Mouse (Mus musculus) MEL (cell line): ENCODE measurements around the gene Slc22a23. TPM values are rescaled to one million over a fixed set of nuclear protein-coding genes. Genes with fewer than 3 reads are reported as not detected.

Experiments
- DNase-seq: peaks from one replicate; pipeline ENCODE4 v3.0.0; 2011; ENCODE audit warnings: low read depth, low spot score
- H3K27ac ChIP-seq: 2 replicates; pipeline ENCODE4 v1.5.1; 2012; ENCODE audit warnings: low read depth, mild to moderate bottlenecking, control low read depth, low read length, moderate library complexity; ENCODE audit not compliant: control insufficient read depth
- H3K27me3 ChIP-seq, 2 experiments: fragments of 150-350 bp in 1 of 2; sonication (generic) in 1 of 2; 2 replicates each; pipeline ENCODE4 v1.6.1; 2012; ENCODE audit warnings: low read length in 2 of 2, mild to moderate bottlenecking in 2 of 2, improper control_type of control experiment in 1 of 2, moderate library complexity in 1 of 2; ENCODE audit not compliant: insufficient read depth in 2 of 2, control insufficient read depth in 1 of 2
- H3K36me3 ChIP-seq, 2 experiments: 2 replicates each; pipeline ENCODE4 v1.6.1; 2012 to 2014; ENCODE audit warnings: low read length in 2 of 2, improper control_type of control experiment in 1 of 2, inconsistent platforms in 1 of 2, mild to moderate bottlenecking in 1 of 2; ENCODE audit not compliant: insufficient read depth in 2 of 2, control insufficient read depth in 1 of 2
- H3K4me1 ChIP-seq, 2 experiments: fragments of 150-350 bp in 1 of 2; sonication (generic) in 1 of 2; 2 replicates each; pipeline ENCODE4 v1.6.1; 2012; ENCODE audit warnings: low read length in 2 of 2, improper control_type of control experiment in 1 of 2, mild to moderate bottlenecking in 1 of 2; ENCODE audit not compliant: insufficient read depth in 2 of 2, control insufficient read depth in 1 of 2
- H3K4me3 ChIP-seq, 2 experiments: fragments of 150-350 bp in 1 of 2; sonication (generic) in 1 of 2; 2 replicates each; pipeline ENCODE4 v1.5.1; 2012; ENCODE audit warnings: low read depth in 2 of 2, low read length in 2 of 2, mild to moderate bottlenecking in 2 of 2, moderate library complexity in 2 of 2, control low read depth in 1 of 2, improper control_type of control experiment in 1 of 2; ENCODE audit not compliant: control insufficient read depth in 1 of 2, insufficient read depth in 1 of 2
- H3K79me2 ChIP-seq: 2 replicates; pipeline ENCODE4 v1.6.1; 2012; ENCODE audit warnings: mild to moderate bottlenecking, low read length, moderate library complexity; ENCODE audit not compliant: control insufficient read depth, poor library complexity, insufficient read depth
- H3K9ac ChIP-seq: 2 replicates; pipeline ENCODE4 v1.6.1; 2012; ENCODE audit warnings: low read depth, mild to moderate bottlenecking, control low read depth, low read length, moderate library complexity; ENCODE audit not compliant: control insufficient read depth, poor library complexity, severe bottlenecking
- H3K9me3 ChIP-seq: fragments of 150-350 bp; sonication (generic); replicated peaks from 2 replicates; pipeline ENCODE4 v1.6.1; 2012; ENCODE audit warnings: mild to moderate bottlenecking, low read length, improper control_type of control experiment, moderate library complexity; ENCODE audit not compliant: insufficient read depth
- BHLHE40 ChIP-seq: IDR thresholded peaks from 2 replicates; pipeline ENCODE4 v1.6.1; 2012; ENCODE audit warnings: low read depth, mild to moderate bottlenecking, inconsistent platforms, low read length, improper control_type of control experiment, borderline replicate concordance
- CHD2 ChIP-seq: IDR thresholded peaks from 2 replicates; pipeline ENCODE4 v1.6.1; 2011; ENCODE audit warnings: low read length, improper control_type of control experiment
- E2F4 ChIP-seq: IDR thresholded peaks from 2 replicates; pipeline ENCODE4 v1.6.1; 2011; ENCODE audit warnings: low read depth, low read length, improper control_type of control experiment, borderline replicate concordance
- ELF1 ChIP-seq: IDR thresholded peaks from 2 replicates; pipeline ENCODE4 v1.6.1; 2014; ENCODE audit warnings: low read depth, mild to moderate bottlenecking, inconsistent platforms, low read length, improper control_type of control experiment, moderate library complexity
- EP300 ChIP-seq, 2 experiments: IDR thresholded peaks; 2 replicates each; pipeline ENCODE4 v1.6.1; 2011; ENCODE audit warnings: improper control_type of control experiment in 2 of 2, low read length in 2 of 2, low read depth in 1 of 2, mild to moderate bottlenecking in 1 of 2
- ETS1 ChIP-seq: IDR thresholded peaks from 2 replicates; pipeline ENCODE4 v1.6.1; 2012; ENCODE audit warnings: low read depth, mild to moderate bottlenecking, inconsistent platforms, low read length, improper control_type of control experiment, moderate library complexity
- GATA1 ChIP-seq: IDR thresholded peaks from 2 replicates; pipeline ENCODE4 v1.6.1; 2011; ENCODE audit warnings: low read depth, low read length, improper control_type of control experiment
- HCFC1 ChIP-seq: IDR thresholded peaks from 2 replicates; pipeline ENCODE4 v1.6.1; 2012; ENCODE audit warnings: low read depth, mild to moderate bottlenecking, inconsistent platforms, low read length, improper control_type of control experiment, moderate library complexity
- KAT2A ChIP-seq: conservative IDR thresholded peaks from 2 replicates; pipeline ENCODE4 v1.6.1; 2012; ENCODE audit warnings: low read depth, low read length, improper control_type of control experiment, inconsistent platforms
- MAFK ChIP-seq: IDR thresholded peaks from 2 replicates; pipeline ENCODE4 v1.6.1; 2011; ENCODE audit warnings: low read depth, mild to moderate bottlenecking, low read length, improper control_type of control experiment, borderline replicate concordance
- MEF2A ChIP-seq: IDR thresholded peaks from 2 replicates; pipeline ENCODE4 v1.6.1; 2014; ENCODE audit warnings: low read depth, mild to moderate bottlenecking, inconsistent platforms, low read length, improper control_type of control experiment; ENCODE audit not compliant: poor library complexity, insufficient replicate concordance, severe bottlenecking; ENCODE audit errors: extremely low read depth
- MYB ChIP-seq: IDR thresholded peaks from 2 replicates; pipeline ENCODE4 v1.6.1; 2011; ENCODE audit warnings: mild to moderate bottlenecking, low read depth, low read length, improper control_type of control experiment
- NELFE ChIP-seq: IDR thresholded peaks from 2 replicates; pipeline ENCODE4 v1.6.1; 2011; ENCODE audit warnings: low read depth, low read length, improper control_type of control experiment
- RCOR1 ChIP-seq: IDR thresholded peaks from 2 replicates; pipeline ENCODE4 v1.6.1; 2012; ENCODE audit warnings: low read depth, mild to moderate bottlenecking, inconsistent platforms, low read length, improper control_type of control experiment
- TAL1 ChIP-seq: IDR thresholded peaks from 2 replicates; pipeline ENCODE4 v1.6.1; 2012; ENCODE audit warnings: mild to moderate bottlenecking, inconsistent platforms, low read length, moderate library complexity, mixed read lengths
- TBP ChIP-seq: IDR thresholded peaks from 2 replicates; pipeline ENCODE4 v1.8.0; 2011; ENCODE audit warnings: low read depth, low read length, improper control_type of control experiment
- TCF12 ChIP-seq: IDR thresholded peaks from 2 replicates; pipeline ENCODE4 v1.6.1; 2014; ENCODE audit warnings: low read depth, mild to moderate bottlenecking, inconsistent platforms, low read length, improper control_type of control experiment, moderate library complexity
- UBTF ChIP-seq: IDR thresholded peaks from 2 replicates; pipeline ENCODE4 v1.6.1; 2012; ENCODE audit warnings: low read depth, mild to moderate bottlenecking, inconsistent platforms, low read length, improper control_type of control experiment, moderate library complexity, borderline replicate concordance; ENCODE audit not compliant: insufficient read depth
- USF2 ChIP-seq, 2 experiments: IDR thresholded peaks; 2 replicates each; pipeline ENCODE4 v1.6.1; 2011 to 2012; ENCODE audit warnings: improper control_type of control experiment in 2 of 2, low read length in 2 of 2, borderline replicate concordance in 1 of 2, inconsistent platforms in 1 of 2, low read depth in 1 of 2, mild to moderate bottlenecking in 1 of 2; ENCODE audit not compliant: insufficient read depth in 1 of 2
- ZC3H11A ChIP-seq: IDR thresholded peaks from 2 replicates; pipeline ENCODE4 v1.6.1; 2012; ENCODE audit warnings: low read depth, mild to moderate bottlenecking, inconsistent platforms, low read length, improper control_type of control experiment
- ZKSCAN1 ChIP-seq: IDR thresholded peaks from 2 replicates; pipeline ENCODE4 v1.6.1; 2012; ENCODE audit warnings: low read depth, mild to moderate bottlenecking, inconsistent platforms, low read length, improper control_type of control experiment, moderate library complexity
- ZNF384 ChIP-seq: IDR thresholded peaks from 2 replicates; pipeline ENCODE4 v1.6.1; 2012; ENCODE audit warnings: low read depth, mild to moderate bottlenecking, inconsistent platforms, low read length, improper control_type of control experiment
- polyA plus RNA-seq, 2 experiments: library from polyadenylated mRNA; stranded (reverse) in 1 of 2; unstranded in 1 of 2; fragments of >175 nt in 1 of 2; fragments of >200 nt in 1 of 2; gene quantifications; 2 replicates each; pipeline versions ENCODE4 v1.2.1 to v1.2.4; 2012; ENCODE audit warnings: low replicate concordance in 2 of 2, low read depth in 1 of 2; ENCODE audit not compliant: insufficient read length in 2 of 2, insufficient read depth in 1 of 2, missing spikeins in 1 of 2
- total RNA-seq: library from RNA; depleted of rRNA; stranded (reverse); fragments of 300-350 nt; gene quantifications from 2 replicates; pipeline ENCODE4 v1.2.3, GENCODE M21; 2012

Slc22a23 gene
- total and polyA plus RNA-seq, 3 experiments: 22.2 to 24.3 TPM; not detected in 1

DNA sequence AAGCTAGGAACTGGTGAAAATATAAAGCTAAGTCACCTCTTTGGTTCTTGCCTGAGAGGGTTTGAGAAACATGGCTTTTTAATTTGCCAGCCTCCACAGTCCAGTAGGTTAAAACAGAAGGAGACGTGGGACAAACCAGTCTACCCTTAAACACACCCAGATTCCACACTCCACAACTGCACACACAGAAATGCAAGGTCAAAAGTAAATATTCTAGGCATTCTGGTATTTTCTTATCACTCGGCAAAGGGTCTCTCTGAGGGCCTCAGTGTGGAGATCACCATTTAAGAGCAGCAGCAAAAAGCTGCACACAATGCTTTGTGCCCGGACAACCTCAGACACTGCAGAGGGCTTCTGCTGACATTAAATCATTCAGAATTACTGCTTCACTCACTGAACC is 38.4 kb upstream of the Slc22a23 start:
- no peaks in the 10 kb centered on the region for H3K4me1 ChIP-seq
- no peak overlapping the region for H3K27ac ChIP-seq
- TF ChIP-seq ZKSCAN1 (no peak), MYB (no peak), MAFK (no peak), ELF1 (no peak)
- no peaks in the 10 kb centered on the region for H3K9me3 ChIP-seq
- no peaks in the 10 kb centered on the region for H3K79me2 ChIP-seq
- H3K4me3 ChIP-seq: no peak overlapping the region
- DNase-seq: no peak
- H3K9ac ChIP-seq: no peak overlapping the region
- no peaks in the 10 kb centered on the region for H3K36me3 ChIP-seq
- H3K27me3 ChIP-seq: peaks cover 2 to 11% of the 10 kb centered on the region in 2 experiments

DNA sequence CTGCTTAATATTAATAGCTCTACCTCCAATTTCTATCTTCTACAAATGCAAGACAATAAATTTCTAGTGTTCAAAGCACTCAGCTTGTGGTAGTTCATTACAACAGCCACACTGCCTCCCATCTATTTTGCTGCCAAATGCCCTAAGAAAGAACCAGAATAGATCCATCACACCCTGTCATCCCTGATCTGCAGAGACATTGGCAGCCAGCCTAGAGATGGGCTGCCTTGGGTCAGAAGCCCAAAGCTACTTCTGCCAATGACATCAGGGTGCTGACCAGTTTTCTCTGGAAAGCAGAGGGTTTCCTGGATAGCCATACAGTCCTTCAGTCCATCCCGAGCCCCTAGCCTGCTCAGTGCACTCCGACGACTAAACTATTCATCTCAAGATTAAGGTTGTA is 33.9 kb upstream of the Slc22a23 start:
- Histone ChIP-seq H3K4me3 (no peak overlapping the region), H3K36me3 (no peaks in the 10 kb centered on the region), H3K27ac (no peak overlapping the region), H3K27me3 (no peaks in the 10 kb centered on the region), H3K4me1 (no peaks in the 10 kb centered on the region), H3K9me3 (no peaks in the 10 kb centered on the region), H3K9ac (no peak overlapping the region), H3K79me2 (no peaks in the 10 kb centered on the region)
- DNase-seq: no peak
- TF ChIP-seq E2F4 (no peak), TCF12 (no peak), KAT2A (no peak), USF2 (IDR thresholded peaks at IDR 0.05; ENCODE audit: borderline replicate concordance in 1 of 2, insufficient read depth in 1 of 2, low read depth in 1 of 2, low read length in 2 of 2) (no peak), RCOR1 (no peak), ELF1 (no peak), NELFE (no peak), ETS1 (no peak), TBP (no peak), MAFK (no peak)

DNA sequence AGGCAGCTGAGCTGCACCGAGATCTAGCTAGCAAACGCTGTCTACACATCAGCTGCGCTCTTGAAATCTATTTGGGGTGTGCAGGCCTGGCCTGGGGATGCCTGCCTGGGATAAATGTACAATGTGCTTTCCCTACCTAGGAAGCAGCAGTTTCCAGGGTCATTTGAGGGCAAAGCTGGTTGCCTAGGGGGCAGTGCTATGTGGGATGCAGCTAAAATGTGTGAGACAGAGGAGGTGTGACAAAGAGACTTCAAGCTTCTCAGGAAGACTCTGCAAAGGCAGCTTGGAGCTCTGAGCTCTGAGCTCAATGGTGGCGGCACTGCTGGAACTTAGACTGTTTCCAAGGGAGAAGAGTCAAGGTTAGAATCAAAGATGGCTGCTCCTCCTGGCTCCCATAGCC is 30.2 kb upstream of the Slc22a23 start:
- Histone ChIP-seq H3K27ac (no peak overlapping the region), H3K9me3 (no peaks in the 10 kb centered on the region), H3K27me3 (no peaks in the 10 kb centered on the region; a peak in 1 of 4 replicates), H3K79me2 (no peaks in the 10 kb centered on the region), H3K4me3 (no peak overlapping the region), H3K4me1 (no peaks in the 10 kb centered on the region; a peak in 1 of 4 replicates), H3K36me3 (no peaks in the 10 kb centered on the region), H3K9ac (no peak overlapping the region)
- DNase-seq: no peak
- TF ChIP-seq ZNF384 (no peak), TAL1 (no peak), ZC3H11A (no peak), ELF1 (no peak), HCFC1 (no peak), TCF12 (no peak), ETS1 (no peak), E2F4 (no peak), UBTF (no peak), BHLHE40 (no peak), GATA1 (no peak), EP300 (IDR thresholded peaks at IDR 0.05; ENCODE audit: low read depth in 1 of 2, low read length in 2 of 2) (no peak), MEF2A (no peak), CHD2 (no peak)
